Mouse (Mus musculus): Measurements from ENCODE around the gene Gjb4.

The Gjb4 gene

DNA sequence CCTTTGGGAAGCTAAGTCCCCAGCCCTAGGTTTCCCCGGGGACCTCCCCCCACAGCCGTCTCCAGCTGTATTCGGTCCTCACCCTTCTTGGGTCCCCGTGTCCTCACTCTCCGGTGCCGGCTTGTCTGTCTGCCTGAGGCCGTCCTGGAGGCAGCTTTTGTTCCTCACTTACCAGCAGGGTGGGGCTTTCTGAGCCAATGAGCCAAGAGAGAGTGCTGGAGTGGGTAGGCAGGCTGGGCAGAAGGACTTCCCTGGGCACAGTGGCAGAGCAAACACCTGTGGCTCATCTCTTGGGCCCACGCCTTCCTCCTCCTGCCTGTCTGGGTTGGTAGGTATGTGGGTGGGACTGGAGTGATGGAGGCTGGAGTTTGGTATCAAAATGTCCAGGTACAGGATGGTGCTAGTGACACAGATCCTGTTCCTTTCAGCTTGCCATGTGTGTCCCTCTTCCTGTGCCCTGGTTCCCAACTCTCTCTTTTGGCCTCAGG lies at the start of gene Gjb4:
Gene Gjb4, minus strand, starts transcription at position 131 of the 488 bp plus-strand sequence.
- DNase-seq (ENCODE audit: low spot score in 2 of 2): no peak

DNA sequence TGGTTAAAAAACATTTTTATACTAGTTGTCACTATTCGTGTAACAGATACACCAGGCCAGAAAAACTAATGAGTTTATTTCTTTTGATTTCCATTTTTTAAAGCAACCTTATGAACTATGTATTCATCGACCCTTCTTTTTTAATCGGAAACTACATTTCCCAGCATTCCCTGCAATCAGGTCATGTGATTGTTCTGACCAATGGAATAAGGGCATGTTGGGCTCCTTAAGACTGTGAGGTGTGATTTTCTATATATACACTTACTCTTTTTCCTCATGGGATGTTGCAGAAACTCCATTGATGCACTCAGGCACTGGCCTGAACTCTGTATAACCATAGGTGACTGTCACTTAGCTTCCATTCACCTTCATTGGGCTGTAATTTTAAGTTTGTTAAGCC lies 48.7 kb upstream of the Gjb4 start:
- no peak for DNase-seq (ENCODE audit: low spot score in 2 of 2)

DNA sequence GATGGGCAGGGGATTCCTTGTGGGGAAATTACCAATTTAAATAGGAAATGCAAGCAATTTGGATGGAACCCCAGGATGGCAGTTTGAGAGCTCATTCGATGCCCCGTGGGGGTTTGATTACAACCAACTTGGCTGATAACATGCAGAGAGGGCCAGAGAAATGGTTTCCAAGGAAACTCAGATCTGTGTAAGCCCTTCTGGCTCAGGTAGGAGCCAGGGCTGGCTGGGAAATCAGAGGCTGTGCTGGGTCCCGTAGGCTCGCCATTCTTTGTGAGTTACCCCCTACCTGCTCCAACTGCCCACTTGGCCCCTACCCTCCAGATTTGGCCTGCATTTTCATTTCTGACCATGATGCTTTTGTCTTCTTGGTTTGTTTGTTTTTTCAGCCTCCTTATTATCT lies 48.3 kb upstream of the Gjb4 start:
- no peak for DNase-seq (ENCODE audit: low spot score in 2 of 2)

DNA sequence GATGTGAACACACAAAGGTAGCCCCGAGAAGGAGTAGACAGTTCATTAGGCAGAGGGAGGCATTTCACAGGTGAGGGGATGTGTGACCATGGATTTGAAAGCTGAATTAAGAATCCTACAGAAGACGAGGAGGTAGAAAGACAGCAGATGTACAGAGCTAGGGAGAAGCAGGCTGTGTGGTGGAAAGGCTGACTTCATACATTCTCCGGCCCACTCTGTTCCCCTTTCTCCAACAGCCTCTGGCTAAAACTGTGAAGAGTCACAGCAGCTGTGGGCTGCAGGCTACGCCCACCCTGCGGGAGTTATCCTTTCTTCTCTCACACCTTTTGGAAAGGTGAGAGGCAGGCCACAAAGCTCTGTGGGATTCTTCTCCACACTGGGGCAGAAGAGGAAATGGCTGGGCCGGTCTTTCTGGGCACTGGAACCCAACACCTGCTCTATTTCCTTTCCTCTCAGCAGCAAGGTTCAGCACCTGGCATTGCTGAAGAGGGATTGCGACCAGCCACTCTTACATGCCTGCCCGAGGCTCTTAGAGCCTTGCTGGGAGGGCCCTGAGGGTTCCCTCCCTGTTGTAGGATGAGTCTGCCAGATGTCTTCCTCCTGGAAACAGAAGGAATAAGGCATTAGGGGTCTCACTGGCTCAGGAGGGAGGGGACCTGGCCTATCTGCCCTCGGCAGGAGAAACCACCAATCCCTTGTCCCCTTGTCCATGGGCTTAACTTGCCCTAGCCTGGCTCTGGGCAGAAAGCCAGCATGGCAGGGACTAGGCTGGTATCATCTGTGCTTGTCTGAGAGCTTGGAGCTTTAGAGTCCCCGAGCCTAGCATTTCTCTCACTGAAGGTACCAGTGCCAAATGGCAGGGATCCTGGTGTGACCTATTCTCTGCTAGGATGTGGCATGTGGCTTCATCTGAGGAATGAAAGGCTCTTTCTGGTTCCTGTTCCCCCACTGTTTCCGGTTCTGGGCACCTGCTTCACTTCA lies 46.6 kb upstream of the Gjb4 start:
- DNase-seq (ENCODE audit: low spot score in 2 of 2): no peak

DNA sequence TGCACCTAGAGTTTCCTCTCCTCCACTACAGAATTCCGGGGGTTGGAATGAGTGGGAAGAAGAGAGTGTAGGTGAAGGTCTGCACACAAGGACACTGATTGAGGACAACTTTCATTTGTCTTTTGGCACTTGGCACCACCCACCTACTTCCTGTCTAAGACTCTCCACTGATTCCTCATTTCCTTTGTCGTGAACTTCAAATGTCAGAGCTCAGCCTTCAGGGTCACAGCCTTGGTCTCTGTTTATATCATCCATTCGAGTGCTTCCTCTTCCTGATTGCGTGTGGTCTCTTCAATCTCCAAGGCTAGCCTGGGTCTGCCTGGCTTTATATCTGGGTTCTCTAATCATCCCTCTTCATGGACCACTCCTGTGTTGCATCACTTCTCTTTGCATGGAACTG lies 41.7 kb upstream of the Gjb4 start:
- no peak for DNase-seq (ENCODE audit: low spot score in 2 of 2)

DNA sequence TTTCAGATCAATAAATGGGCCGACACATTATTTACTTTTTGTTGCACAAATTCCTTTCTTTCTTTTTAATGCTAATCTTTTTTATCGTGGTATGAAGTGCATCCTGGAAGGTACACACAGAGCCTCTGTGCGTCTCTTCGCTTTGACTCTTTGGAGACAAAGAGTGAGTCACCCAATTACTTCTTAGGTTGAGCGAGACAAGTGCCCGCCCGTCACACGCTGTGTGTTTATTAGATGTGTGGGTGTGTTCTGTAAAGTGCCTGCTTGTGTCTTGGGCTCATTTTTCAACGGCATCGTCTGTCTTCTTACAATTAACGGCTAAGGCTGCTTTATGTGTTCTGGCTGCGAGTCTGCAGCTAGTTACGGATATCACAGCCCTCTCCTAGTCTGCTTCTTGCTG lies 35.8 kb upstream of the Gjb4 start:
- no peak for DNase-seq (ENCODE audit: low spot score in 2 of 2)

DNA sequence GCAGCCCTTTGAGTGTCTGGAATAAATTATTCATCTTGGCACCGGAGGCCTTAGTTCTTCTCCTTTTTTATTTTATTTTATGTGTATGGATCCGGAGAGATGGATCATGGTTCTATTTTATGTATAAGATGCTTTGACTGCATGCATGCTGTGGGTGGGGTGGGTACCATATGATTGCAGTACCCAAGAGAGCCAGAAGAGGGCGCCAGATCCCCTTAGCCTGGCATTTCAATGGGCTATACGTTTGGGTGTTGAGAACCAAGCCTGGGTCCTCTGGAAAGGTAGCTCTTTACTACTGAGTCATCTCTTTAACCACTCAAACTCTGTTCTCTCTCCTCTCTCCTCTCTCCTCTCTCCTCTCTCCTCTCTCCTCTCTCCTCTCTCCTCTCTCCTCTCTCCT lies 23.5 kb upstream of the Gjb4 start:
- no peak for DNase-seq (ENCODE audit: low spot score in 2 of 2)

DNA sequence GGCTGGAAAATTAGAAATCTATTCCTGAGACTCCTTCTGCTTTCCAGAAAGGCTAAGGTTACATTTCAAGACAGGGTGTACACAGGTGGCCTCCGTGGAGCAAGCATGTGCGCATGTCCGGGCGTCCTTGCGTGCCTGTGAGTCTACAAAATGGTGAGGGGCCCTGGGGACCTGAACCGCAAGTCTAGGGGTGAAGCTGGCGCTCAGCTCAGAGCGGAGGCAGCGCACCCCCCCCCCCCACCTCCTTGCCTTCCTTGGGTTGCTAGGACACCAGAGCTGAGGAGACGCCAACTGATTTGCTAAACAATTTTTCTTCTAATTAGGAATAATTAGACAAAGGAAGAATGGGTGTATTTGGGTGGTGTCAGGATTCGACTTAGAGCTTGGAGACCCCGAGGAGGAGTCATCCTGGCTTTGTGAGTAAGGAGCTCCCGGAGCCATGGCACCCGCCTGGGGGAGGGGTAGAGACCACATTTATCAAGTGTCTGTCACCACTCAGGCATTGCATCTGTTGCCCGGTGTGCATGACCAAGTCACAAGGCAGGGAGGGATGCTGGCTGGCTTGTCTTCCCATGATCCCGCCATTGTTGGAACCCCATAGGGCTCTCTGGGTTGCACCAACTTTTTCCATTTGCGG lies 21.8 kb upstream of the Gjb4 start:
- no peak for DNase-seq (ENCODE audit: low spot score in 2 of 2)

DNA sequence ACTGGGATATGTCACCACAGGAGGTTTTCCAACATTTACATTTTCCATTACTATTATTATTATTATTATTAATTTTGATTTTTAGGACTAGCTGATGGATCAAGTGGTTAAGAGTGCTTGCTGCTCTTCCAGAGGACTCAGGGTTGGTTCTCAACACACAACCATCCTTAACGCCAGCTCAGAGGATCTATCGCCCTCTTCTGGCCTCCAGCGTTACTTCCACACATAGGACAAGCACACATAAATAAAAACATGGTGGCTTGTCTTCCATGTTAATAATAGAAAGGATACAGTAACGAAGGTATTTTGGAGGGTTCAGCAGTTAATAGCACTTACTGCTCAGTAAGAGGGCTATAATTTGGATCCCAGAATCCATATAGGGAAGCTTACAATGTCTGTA lies 20.8 kb upstream of the Gjb4 start:
- no peak for DNase-seq (ENCODE audit: low spot score in 2 of 2)

DNA sequence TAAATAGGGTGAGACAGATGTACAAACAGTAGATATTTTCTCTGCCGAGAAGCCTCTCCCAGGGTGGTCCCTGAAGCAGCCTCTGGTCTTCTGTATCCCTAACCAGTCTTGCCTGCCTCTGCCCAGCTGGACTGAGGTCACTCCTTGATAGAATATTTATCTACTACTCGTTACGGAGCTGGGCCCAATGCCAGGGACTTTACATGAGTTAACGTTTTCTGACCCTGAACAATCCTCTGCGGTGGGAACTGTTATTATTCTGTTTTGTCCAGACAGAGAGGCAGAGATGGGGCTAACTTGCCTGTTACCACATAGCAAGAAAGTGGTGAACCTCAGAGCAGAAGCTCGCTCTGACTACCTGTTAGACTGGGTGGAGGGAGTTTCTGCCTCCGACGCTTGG lies 19.6 kb upstream of the Gjb4 start:
- DNase-seq (ENCODE audit: low spot score in 2 of 2): no peak

DNA sequence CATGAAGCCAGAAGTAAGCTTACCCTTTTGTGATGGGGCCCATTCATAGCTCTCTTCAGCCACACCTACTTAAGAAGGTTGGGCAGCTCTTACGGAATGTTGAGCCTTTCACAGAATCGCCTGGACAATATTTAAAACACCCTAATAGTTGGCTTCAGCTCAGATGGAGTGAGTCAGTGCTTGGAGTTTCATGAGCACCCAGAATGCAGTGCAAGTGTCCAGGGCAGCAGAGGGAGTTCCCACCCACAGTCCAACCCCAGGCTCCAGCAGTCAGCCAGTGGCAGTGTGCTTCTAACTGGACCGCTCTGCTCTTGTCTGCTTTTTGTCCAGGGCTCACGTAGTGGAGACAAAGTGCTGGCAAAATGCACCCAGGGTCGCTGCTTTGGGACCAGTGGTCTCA lies 17.7 kb upstream of the Gjb4 start:
- peak in 1 of 2 experiments; percentile 38 for DNase-seq (ENCODE audit: low spot score in 2 of 2)

DNA sequence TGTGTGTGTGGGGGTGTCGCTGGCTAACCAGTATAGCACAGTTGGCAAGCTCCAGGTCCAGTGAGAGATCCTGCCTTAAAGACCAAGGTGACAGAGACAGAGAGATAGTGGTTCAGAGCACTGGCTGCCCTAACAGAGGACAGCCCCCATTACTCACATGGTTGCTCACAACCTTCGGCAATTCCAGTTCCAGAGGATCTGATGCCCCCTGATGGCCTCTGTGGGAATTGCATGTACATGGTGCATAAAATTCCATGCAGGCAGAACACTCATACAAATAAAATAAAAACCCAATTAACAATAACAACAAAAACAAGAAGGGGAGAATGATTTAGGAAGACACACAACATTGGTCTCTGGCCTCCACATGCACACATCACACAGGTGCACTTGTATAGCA lies 16.6 kb upstream of the Gjb4 start:
- DNase-seq (ENCODE audit: low spot score in 2 of 2): no peak

DNA sequence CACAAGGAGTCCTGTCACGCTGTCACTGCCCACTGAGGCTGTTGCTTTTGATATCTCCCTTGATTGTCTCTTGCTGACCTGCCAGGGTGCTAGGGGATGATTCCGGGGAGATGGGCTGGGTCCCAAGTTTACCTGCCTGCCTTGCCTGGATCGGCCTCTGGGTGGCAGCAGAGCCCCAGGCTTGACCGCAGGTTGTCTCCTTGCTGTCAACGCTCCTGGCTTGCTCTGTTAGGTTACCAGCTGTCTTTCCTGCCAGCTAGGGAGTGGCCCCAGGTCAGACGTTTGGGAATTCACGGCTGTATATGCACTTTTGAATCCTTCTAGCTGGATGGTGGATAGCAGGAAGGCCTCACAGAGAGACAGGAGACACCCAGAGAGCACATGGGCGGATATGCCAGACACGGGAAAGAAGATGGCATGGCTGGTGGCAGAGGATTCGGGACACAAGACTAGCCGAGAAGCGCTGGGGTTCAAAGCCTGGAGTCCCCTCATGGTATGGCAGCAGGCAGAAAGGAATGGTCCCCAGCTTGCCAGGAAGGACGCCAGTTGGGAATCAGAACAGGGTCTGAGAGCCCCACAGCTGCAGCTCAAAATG lies 14.6 kb upstream of the Gjb4 start:
- peak; percentile 51 to 81 for DNase-seq (ENCODE audit: low spot score in 2 of 2)

DNA sequence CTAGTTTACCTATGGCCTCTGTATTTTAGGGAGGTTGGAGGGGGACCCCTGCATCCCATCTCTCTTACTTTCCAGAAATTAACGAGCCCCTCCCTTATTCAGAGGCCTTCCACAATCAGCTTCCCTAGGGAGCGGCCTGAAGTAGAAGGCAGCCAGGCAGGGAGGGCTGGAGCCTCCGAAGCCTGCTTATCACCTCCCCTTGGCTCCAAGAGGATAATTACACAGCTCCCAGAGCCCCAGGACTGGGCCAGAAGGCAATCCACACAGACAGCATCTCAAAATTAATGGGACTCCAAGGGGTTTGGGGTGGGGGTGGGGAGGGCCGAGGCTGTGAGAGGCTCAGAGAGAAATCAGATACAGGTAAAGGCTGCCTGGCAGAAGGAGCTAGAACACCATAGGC lies 12.0 kb upstream of the Gjb4 start:
- no peak for DNase-seq (ENCODE audit: low spot score in 2 of 2)

DNA sequence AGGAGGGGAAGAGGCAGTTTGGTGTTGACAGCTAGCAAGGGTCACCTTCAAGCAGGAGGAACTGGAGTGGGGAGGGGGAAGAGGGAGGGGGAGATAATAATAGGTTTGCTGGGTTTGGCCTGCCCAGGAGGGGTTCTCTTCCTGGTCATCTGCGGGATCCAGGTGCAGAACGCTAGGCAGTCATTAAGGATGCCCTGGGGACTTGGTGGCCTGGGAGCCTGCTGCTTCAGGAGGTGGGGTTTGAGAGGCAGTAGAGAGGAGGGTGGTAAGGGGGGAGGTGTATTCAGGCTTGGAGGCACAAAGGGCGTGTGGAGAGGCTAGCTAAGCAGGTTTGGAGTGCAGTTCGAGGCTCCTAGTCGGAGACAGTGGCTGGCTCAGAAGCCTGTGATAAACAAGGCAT lies 11.6 kb upstream of the Gjb4 start:
- no peak for DNase-seq (ENCODE audit: low spot score in 2 of 2)

DNA sequence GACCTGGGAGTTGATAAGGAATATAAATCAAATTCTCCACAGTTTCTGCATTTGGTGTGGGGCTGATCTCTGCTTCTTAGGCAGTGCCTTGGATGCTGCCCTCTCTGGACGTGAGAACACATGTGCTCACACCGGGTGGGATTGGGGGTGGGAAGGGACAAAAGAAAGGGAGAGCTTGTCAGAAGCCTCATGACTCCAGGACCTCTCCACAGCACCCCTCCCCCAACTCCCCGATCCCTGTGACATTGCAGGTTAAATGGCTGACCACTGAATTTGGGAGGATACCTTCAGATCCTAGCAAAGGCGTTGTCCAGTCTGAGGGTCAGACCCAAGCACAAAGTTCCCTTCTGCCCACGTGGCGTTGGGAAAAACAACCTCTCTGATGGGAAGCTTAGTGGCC lies 10.6 kb upstream of the Gjb4 start:
- DNase-seq (ENCODE audit: low spot score in 2 of 2): no peak

DNA sequence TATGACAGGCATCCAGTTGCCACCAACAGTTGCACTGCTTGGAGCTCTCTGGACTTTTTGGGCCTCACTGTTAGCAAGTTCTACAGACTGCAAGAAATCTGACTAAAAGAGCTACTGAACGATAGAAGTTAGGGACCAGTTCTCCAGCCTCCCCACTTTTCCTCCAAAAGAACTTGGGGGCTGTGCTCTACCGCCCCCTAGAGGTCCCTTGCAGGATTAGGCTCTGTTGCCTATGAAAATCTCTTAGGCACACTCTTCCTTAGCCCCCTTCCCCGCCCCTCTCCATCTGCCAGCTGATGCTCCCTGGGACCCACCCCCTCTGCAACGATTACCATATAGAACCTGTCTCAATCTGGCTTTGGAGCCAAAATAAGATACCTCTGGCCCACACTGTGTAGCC lies 9.4 kb upstream of the Gjb4 start:
- no peak for DNase-seq (ENCODE audit: low spot score in 2 of 2)

DNA sequence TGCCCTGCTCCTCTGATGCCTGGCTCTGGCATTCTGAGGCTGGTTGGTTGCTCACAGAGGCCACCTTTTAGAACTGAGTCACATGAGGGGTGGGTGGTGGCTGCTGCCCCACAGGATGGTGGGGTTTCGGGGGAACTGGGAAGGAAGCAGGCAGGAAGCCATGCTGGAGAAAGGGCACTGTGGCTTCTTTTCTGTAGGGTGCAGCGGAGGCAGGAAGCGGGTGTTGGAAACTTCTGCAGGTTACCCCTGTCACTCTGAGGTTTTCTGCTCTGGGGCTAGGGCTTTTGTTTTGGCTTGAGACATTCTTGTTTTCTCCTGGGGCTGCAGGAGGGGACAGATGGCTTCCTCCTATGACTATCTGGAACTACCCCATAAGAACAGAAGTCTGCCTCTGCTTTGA lies 8.6 kb upstream of the Gjb4 start:
- no peak for DNase-seq (ENCODE audit: low spot score in 2 of 2)

DNA sequence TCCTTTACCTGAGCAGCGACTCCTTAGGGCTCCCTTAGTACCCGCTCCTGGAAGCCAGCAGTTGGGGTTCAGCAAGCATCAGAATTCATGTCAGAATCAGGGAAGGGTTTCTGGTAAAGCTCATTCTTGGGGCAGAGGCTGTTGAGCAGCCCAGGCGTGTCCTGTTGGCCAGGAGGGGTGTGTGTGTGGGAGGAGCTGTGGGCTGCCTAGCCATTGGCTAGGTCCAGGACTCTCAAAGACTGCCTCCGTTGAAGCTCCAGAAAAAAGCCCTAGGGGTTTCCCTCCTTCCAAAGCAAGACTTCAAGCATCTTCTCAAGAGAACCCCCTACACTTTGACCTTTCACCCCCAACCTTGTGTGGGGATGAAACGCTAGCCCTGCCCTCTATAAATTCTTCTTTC lies 4.1 kb upstream of the Gjb4 start, which contains the start of gene Gjb5:
Gene Gjb5, minus strand, starts transcription at position 164 of the 400 bp plus-strand sequence.
- DNase-seq (ENCODE audit: low spot score in 2 of 2): no peak

DNA sequence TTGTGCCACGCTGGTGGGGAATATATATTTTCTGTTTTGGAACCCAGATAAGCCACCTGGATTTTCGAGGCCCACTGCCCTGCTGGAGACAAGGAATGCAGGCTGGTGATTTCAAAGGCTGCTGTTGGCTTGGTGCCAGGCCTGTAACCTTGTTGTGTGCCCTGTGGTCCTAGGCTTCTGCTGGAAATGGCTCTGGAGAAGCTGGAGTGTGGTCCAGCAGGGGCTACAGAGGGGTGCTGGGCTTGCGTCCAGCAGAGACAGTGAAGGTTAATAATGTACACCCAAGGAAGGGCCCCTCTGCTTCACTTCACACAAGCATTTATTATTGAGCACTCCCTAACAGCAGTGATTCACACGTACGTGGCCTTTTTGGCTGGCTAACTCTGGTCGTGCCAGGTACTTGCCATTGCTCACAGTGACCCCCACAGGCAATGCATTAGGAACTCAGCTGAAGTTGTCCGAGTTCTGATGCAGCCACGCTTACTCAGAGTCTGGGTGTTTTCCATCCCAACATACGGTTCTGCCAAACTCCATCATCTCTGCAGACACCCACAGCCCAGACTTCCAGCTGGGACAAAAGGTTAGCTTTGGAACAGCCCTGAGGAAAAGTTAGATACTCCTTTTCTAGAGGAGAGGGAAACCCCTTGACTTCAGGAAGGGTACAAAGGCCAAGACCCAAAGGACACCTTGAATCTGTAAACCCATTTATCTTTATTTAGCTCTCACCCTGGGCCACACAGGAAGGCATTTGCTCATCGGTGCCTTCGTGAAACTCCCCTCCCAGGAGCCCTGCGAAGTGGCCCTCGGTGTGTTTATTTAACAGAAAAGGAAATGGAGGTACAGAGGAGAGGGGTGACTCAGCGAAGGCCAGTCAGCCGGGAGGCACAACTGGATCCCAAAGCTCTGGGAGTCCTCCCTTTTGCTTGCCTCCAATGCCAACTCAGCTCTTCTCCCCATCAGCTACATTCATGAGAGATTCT lies 915 bp upstream of the Gjb4 start:
- DNase-seq (ENCODE audit: low spot score in 2 of 2): no peak

DNA sequence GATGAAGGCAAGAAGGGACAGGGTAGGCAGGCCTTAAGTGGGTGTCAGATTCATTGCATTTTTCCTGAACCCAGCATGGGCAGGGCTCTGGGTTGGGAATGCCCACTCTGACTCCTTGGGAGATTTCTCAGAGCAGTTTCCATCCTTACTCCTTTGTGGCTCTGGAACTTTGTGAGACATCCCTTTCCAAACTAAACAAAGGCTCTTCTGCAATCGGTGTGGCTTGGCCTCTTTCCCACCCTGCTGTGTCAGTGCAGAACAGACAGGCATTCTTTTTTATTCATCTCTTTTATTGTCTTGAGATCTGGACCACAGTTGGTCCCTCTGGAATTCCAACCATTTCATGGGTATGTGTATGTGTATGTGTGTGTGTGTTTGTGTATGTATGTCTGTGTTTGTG lies 1.3 kb downstream of the Gjb4 start:
- DNase-seq (ENCODE audit: low spot score in 2 of 2): no peak
